Comparison of ENCODE assay signal across 27 mouse cellular contexts in the genomic region with DNA sequence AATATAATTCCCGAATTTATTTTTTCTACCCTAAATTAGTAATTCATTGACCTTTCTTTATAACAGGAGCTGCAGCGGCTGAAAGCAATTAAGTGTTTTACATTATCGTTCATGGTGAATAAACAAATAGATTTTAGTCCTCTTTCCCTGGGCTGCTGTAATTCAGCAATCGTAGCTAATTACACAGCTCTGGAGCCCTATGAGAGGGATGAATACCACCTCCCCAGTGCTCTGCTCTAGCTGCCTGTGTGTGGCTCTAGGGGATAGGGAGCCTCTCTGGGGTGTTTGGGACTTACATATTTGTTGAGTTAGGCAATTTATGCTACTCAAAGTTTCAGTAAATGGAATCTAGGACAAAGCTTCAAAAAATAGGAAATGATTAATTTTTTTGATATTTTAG.
DNase-seq lines count a peak whose midpoint lies in the region; ATAC-seq and TF ChIP-seq lines count a peak whose summit lies in the region.
"Had no signal": no experiment of that assay in that cellular context is flagged by ENCODE, and none has a peak within 500 bp of the region (broad histone marks: within the 10 kb centered on the region; RNA-seq: fewer than 3 reads in every experiment).

No protein-coding gene starts in this region.

- no peaks in the 10 kb centered on the region for H3K27me3 ChIP-seq in forebrain, embryonic 12.5 days
- H3K27me3 ChIP-seq in forebrain, embryonic 11.5 days (ENCODE audit: control insufficient read depth, insufficient read depth, low read length): no peaks in the 10 kb centered on the region
- no peaks in the 10 kb centered on the region for H3K27me3 ChIP-seq in forebrain, embryonic 16.5 days (replicated peaks; ENCODE audit: control insufficient read depth, insufficient read depth, low read length)
- no peaks in the 10 kb centered on the region for H3K27me3 ChIP-seq in forebrain, postnatal 0 days (ENCODE audit: insufficient read depth, low read length)
- H3K27me3 ChIP-seq in midbrain, postnatal 0 days (ENCODE audit: insufficient read depth, low read length): no peaks in the 10 kb centered on the region
- no peaks in the 10 kb centered on the region for H3K27me3 ChIP-seq in midbrain, embryonic 16.5 days (ENCODE audit: control insufficient read depth, insufficient read depth, low read depth, low read length)
- H3K27me3 ChIP-seq in neural tube, embryonic 14.5 days (ENCODE audit: control insufficient read depth, insufficient read depth, low read length): no peaks in the 10 kb centered on the region
- H3K27me3 ChIP-seq: CH12.LX; embryonic facial prominence, embryonic 12.5 days; hindbrain, embryonic 12.5 days; Patski had no signal

- no peaks in the 10 kb centered on the region for H3K9me3 ChIP-seq in forebrain, embryonic 12.5 days
- no peaks in the 10 kb centered on the region for H3K9me3 ChIP-seq in forebrain, embryonic 11.5 days (ENCODE audit: control insufficient read depth, low read length)
- no peaks in the 10 kb centered on the region for H3K9me3 ChIP-seq in forebrain, embryonic 16.5 days (ENCODE audit: control insufficient read depth, low read length)
- no peaks in the 10 kb centered on the region for H3K9me3 ChIP-seq in forebrain, postnatal 0 days (ENCODE audit: low read length)
- no peaks in the 10 kb centered on the region for H3K9me3 ChIP-seq in midbrain, postnatal 0 days (ENCODE audit: low read length)
- H3K9me3 ChIP-seq in midbrain, embryonic 16.5 days (replicated peaks; ENCODE audit: control insufficient read depth, low read length, poor library complexity, severe bottlenecking): no peaks in the 10 kb centered on the region
- no peaks in the 10 kb centered on the region for H3K9me3 ChIP-seq in neural tube, embryonic 14.5 days (ENCODE audit: control insufficient read depth, low read length)
- H3K9me3 ChIP-seq: embryonic facial prominence, embryonic 12.5 days; G1E; hindbrain, embryonic 12.5 days had no signal

- H3K4me2 ChIP-seq in forebrain, embryonic 12.5 days: no peak overlapping the region
- H3K4me2 ChIP-seq in forebrain, embryonic 11.5 days (ENCODE audit: low read depth, low read length, severe bottlenecking): no peak overlapping the region
- no peak overlapping the region for H3K4me2 ChIP-seq in forebrain, embryonic 16.5 days (ENCODE audit: low read length)
- H3K4me2 ChIP-seq in forebrain, postnatal 0 days (ENCODE audit: low read depth): no peak overlapping the region
- H3K4me2 ChIP-seq in midbrain, postnatal 0 days (ENCODE audit: low read depth, low read length, poor library complexity, severe bottlenecking): no peak overlapping the region
- H3K4me2 ChIP-seq in midbrain, embryonic 16.5 days (ENCODE audit: low read length): no peak overlapping the region
- no peak overlapping the region for H3K4me2 ChIP-seq in neural tube, embryonic 14.5 days (ENCODE audit: low read depth, low read length)
- H3K4me2 ChIP-seq: embryonic facial prominence, embryonic 12.5 days; heart, embryonic 11.5 days; hindbrain, embryonic 12.5 days had no signal

- 0 out of 2 replicates have a peak, but pooled peaks have one; percentile 55 for ATAC-seq in forebrain, embryonic 12.5 days (ENCODE audit: low FRiP score)
- ATAC-seq in forebrain, embryonic 11.5 days (replicated peaks; ENCODE audit: low FRiP score): no peak
- peak; percentile 65; the same call in 1 of the 2 replicates for ATAC-seq in forebrain, embryonic 16.5 days
- no peak for ATAC-seq in forebrain, postnatal 0 days
- no peak for ATAC-seq in midbrain, postnatal 0 days (ENCODE audit: low FRiP score)
- no peak for ATAC-seq in midbrain, embryonic 16.5 days
- peak; percentile 70; the same call in 1 of the 2 replicates for ATAC-seq in neural tube, embryonic 14.5 days (ENCODE audit: low read depth)
- ATAC-seq: hindbrain, embryonic 16.5 days; inflammation-experienced regulatory T-cells, adult 6 months; intestine, embryonic 16.5 days; Patski had no signal

- peaks cover 2% of the 10 kb centered on the region; the same call in 1 of the 2 replicates for H3K4me1 ChIP-seq in forebrain, embryonic 12.5 days
- no peaks in the 10 kb centered on the region for H3K4me1 ChIP-seq in forebrain, embryonic 11.5 days (replicated peaks; ENCODE audit: control insufficient read depth, insufficient read depth, low read length)
- H3K4me1 ChIP-seq in forebrain, embryonic 16.5 days (replicated peaks; ENCODE audit: control insufficient read depth, insufficient read depth, low read length): peaks cover 5% of the 10 kb centered on the region; the same call in 1 of the 2 replicates
- H3K4me1 ChIP-seq in forebrain, postnatal 0 days (ENCODE audit: insufficient read depth): 0 out of 2 replicates have a peak, but pooled peaks cover 5% of the 10 kb centered on the region
- no peaks in the 10 kb centered on the region for H3K4me1 ChIP-seq in midbrain, postnatal 0 days (ENCODE audit: insufficient read depth, low read length)
- H3K4me1 ChIP-seq in midbrain, embryonic 16.5 days (ENCODE audit: control insufficient read depth, insufficient read depth, low read length): no peaks in the 10 kb centered on the region
- H3K4me1 ChIP-seq in neural tube, embryonic 14.5 days (ENCODE audit: control insufficient read depth, insufficient read depth, low read length): peaks cover 3% of the 10 kb centered on the region; the same call in 1 of the 2 replicates
- H3K4me1 ChIP-seq: embryonic facial prominence, embryonic 12.5 days; hindbrain, embryonic 12.5 days had no signal

- 44% methylated on average over 4 of the region's 4 CpGs for WGBS in forebrain, embryonic 12.5 days
- 64% methylated on average over 4 of the region's 4 CpGs for WGBS in forebrain, embryonic 11.5 days
- 16% methylated on average over 4 of the region's 4 CpGs for WGBS in forebrain, embryonic 16.5 days
- 25% methylated on average over 4 of the region's 4 CpGs for WGBS in forebrain, postnatal 0 days
- WGBS in midbrain, postnatal 0 days: 70% methylated on average over 4 of the region's 4 CpGs
- 57% methylated on average over 4 of the region's 4 CpGs for WGBS in midbrain, embryonic 16.5 days
- WGBS in neural tube, embryonic 14.5 days: 44% methylated on average over 4 of the region's 4 CpGs

- no peak overlapping the region for H3K4me3 ChIP-seq in forebrain, embryonic 12.5 days (replicated peaks)
- no peak overlapping the region for H3K4me3 ChIP-seq in forebrain, embryonic 11.5 days (ENCODE audit: low read depth, low read length)
- no peak overlapping the region for H3K4me3 ChIP-seq in forebrain, embryonic 16.5 days (replicated peaks; ENCODE audit: low read length)
- no peak overlapping the region for H3K4me3 ChIP-seq in forebrain, postnatal 0 days (ENCODE audit: low read depth, low read length)
- no peak overlapping the region for H3K4me3 ChIP-seq in midbrain, postnatal 0 days (ENCODE audit: low read depth, low read length)
- no peak overlapping the region for H3K4me3 ChIP-seq in midbrain, embryonic 16.5 days (ENCODE audit: low read depth, low read length)
- H3K4me3 ChIP-seq in neural tube, embryonic 14.5 days (ENCODE audit: low read depth, low read length): no peak overlapping the region
- H3K4me3 ChIP-seq: embryonic facial prominence, embryonic 12.5 days; erythroblast, embryonic 14.5 days; gastrocnemius, adult 2 months; hindbrain, embryonic 12.5 days had no signal

- no peak overlapping the region for H3K9ac ChIP-seq in forebrain, embryonic 12.5 days
- H3K9ac ChIP-seq in forebrain, embryonic 11.5 days (ENCODE audit: low read length): no peak overlapping the region
- H3K9ac ChIP-seq in forebrain, embryonic 16.5 days (replicated peaks; ENCODE audit: low read depth, low read length): no peak overlapping the region
- no peak overlapping the region for H3K9ac ChIP-seq in forebrain, postnatal 0 days
- H3K9ac ChIP-seq in midbrain, postnatal 0 days (replicated peaks; ENCODE audit: low read length, poor library complexity, severe bottlenecking): no peak overlapping the region
- H3K9ac ChIP-seq in midbrain, embryonic 16.5 days (ENCODE audit: low read depth, low read length): no peak overlapping the region
- H3K9ac ChIP-seq in neural tube, embryonic 14.5 days (replicated peaks; ENCODE audit: low read depth, low read length): no peak overlapping the region
- H3K9ac ChIP-seq: embryonic facial prominence, embryonic 12.5 days; hindbrain, embryonic 12.5 days had no signal

- H3K27ac ChIP-seq in forebrain, embryonic 12.5 days: no peak overlapping the region
- no peak overlapping the region for H3K27ac ChIP-seq in forebrain, embryonic 11.5 days (ENCODE audit: low read depth, low read length)
- H3K27ac ChIP-seq in forebrain, embryonic 16.5 days (ENCODE audit: low read length): no peak overlapping the region
- H3K27ac ChIP-seq in forebrain, postnatal 0 days (ENCODE audit: low read depth, low read length): no peak overlapping the region
- H3K27ac ChIP-seq in midbrain, postnatal 0 days (ENCODE audit: low read depth, low read length): no peak overlapping the region
- no peak overlapping the region for H3K27ac ChIP-seq in midbrain, embryonic 16.5 days (ENCODE audit: low read length)
- H3K27ac ChIP-seq in neural tube, embryonic 14.5 days (ENCODE audit: low read depth, low read length): no peak overlapping the region
- H3K27ac ChIP-seq: embryonic facial prominence, embryonic 12.5 days; gastrocnemius, adult 2 months; hindbrain, embryonic 12.5 days had no signal

- no peak for DNase-seq in forebrain, embryonic 11.5 days (ENCODE audit: low spot score)
- DNase-seq in forebrain, postnatal 0 days: no peak
- peak; percentile 9 for DNase-seq in midbrain, postnatal 0 days (ENCODE audit: low spot score)
- DNase-seq in spleen, adult 12 weeks (ENCODE audit: low spot score): no peak
- DNase-seq: adrenal gland, postnatal 10 days; B cell, adult 2 months; cerebellum, adult 18-20 months; cerebellum, adult 9-10 months; cerebellum, postnatal 14 days; gastrocnemius, adult 2 months; gastrocnemius, postnatal 14 days; heart, adult 11 months; kidney, adult 18-20 months had no signal

- TF ChIP-seq CTCF in forebrain, postnatal 0 days (IDR thresholded peaks at IDR 0.05; ENCODE audit: low read depth): no peak
- no peak for TF ChIP-seq CTCF in midbrain, postnatal 0 days (IDR thresholded peaks at IDR 0.05)

- H3K36me3 ChIP-seq in forebrain, embryonic 12.5 days (replicated peaks): no peaks in the 10 kb centered on the region
- no peaks in the 10 kb centered on the region for H3K36me3 ChIP-seq in forebrain, embryonic 11.5 days (ENCODE audit: control insufficient read depth, insufficient read depth, low read length)
- no peaks in the 10 kb centered on the region for H3K36me3 ChIP-seq in forebrain, embryonic 16.5 days (ENCODE audit: control insufficient read depth, insufficient read depth)
- H3K36me3 ChIP-seq in forebrain, postnatal 0 days (ENCODE audit: insufficient read depth): no peaks in the 10 kb centered on the region
- H3K36me3 ChIP-seq in midbrain, postnatal 0 days (ENCODE audit: insufficient read depth, low read length): no peaks in the 10 kb centered on the region
- no peaks in the 10 kb centered on the region for H3K36me3 ChIP-seq in midbrain, embryonic 16.5 days (ENCODE audit: control insufficient read depth, insufficient read depth, low read length)
- no peaks in the 10 kb centered on the region for H3K36me3 ChIP-seq in neural tube, embryonic 14.5 days (ENCODE audit: control insufficient read depth, insufficient read depth, low read length)
- H3K36me3 ChIP-seq: embryonic facial prominence, embryonic 12.5 days; hindbrain, embryonic 12.5 days had no signal

Comparison
In these comparisons a context has a peak if more than half of its experiments do, and no peak if none do; other contexts are left out.
1. ATAC-seq: peak in forebrain, embryonic 12.5 days (single experiment), forebrain, embryonic 16.5 days (single experiment) and neural tube, embryonic 14.5 days (single experiment); none in forebrain, embryonic 11.5 days (single experiment), forebrain, postnatal 0 days (single experiment), midbrain, postnatal 0 days (single experiment) and midbrain, embryonic 16.5 days (single experiment).